Mouse (Mus musculus): Measurements from ENCODE around the gene Praf2. TPM values are rescaled to one million over a fixed set of nuclear protein-coding genes. Genes with fewer than 3 reads are reported as not detected.

The Praf2 gene
- total RNA-seq, 2 experiments from 2014 or later: 97.3 to 105 TPM

- intact Hi-C loops (cut with DNase I): no loop called here
- no peak for DNase-seq (ENCODE audit: extremely low spot score in 1 of 2, low spot score in 2 of 2)
These were observed 44.5 kb downstream of the Praf2 start for GRCm38 (mm10) chrX:7772766-7773165.

DNA sequence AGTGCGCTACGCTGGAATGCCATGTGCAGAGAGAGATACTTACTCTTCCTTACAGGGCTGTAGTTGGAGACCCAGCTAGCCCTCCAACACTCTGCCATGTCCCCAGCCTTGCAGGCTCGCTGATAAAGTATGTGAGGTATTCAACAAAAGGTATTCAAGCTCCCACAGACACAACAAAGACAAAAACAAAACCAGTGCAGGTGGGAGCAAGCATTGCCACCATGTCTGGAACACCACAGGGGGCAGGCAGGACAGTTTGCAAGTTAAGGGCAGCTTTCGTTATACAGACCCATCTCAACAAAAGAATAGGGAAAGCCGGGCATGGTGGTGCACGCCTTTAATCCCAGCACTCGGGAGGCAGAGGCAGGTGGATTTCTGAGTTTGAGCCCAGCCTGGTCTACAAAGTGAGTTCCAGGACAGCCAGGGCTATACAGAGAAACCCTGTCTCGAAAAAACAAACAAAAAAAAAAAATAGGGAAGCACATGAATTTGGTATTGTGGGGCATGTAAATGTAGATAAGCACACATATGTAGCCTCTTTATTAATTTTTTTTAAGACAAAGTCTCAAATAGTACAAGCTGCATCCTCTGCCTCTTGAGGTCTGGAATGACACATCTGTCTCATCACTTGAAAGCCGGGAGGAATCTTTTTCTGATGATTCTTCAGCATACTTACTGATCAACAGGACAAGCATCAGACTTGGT is 47.4 kb downstream of the Praf2 start:
- intact Hi-C loops (cut with DNase I): no loop called here
- DNase-seq (ENCODE audit: extremely low spot score in 1 of 2, low spot score in 2 of 2): no peak

- DNase-seq (ENCODE audit: extremely low spot score in 1 of 2, low spot score in 2 of 2): peak; percentile 13 to 48
- intact Hi-C loops (cut with DNase I): no loop called here
These were observed 48.3 kb downstream of the Praf2 start for GRCm38 (mm10) chrX:7776329-7777082.

DNA sequence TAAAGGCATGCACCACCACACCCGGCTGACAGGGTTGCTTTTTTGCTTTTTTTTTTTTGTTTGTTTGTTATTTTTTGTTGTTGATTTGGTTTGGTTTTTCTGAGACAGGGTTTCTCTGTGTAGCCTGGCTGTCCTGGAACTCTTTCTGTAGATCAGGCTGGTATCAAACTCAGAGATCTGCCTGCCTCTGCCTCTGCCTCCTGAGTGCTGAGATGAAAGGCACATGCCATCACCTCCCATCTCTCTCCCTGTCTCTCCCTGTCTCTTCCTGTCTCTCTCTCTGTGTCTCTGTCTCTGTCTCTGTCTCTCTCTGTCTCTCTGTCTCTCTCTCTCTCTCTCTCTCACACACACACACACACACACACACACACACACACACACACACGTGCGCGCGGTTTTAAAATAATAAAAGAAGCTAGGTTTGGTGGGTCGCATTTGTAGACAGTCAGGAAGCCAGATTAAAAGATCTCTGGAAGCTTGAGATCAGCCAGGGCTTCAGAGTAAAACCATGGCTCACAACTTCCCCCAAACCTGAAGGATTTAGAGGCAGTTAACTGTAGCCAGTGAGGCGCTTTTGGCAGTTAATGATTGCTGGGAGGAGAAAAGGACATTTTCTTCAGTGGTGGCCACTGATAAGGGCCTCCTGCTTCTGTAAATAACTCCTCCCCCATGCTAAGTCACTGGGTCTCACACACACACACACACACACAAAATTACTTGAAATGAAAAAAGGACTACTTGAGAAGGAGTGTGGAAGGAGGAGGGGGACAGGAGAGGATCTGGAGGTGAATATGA is 50.4 kb downstream of the Praf2 start:
- DNase-seq (ENCODE audit: extremely low spot score in 1 of 2, low spot score in 2 of 2): no peak
- intact Hi-C loops (cut with DNase I): no loop called here

- intact Hi-C loops (cut with DNase I): no loop called here
- no peak for DNase-seq (ENCODE audit: extremely low spot score in 1 of 2, low spot score in 2 of 2)
These were observed 51.1 kb downstream of the Praf2 start for GRCm38 (mm10) chrX:7779294-7779693.

Other genes starting within 250 kb of the Praf2 start
- gene Foxp3, start 154.8 kb upstream of the Praf2 start, total RNA-seq (2021): under 1 TPM in 1 of 2 experiments, not detected in 1; 0.62 TPM
- 10 to 100 TPM; 13.5 to 15.9 TPM for gene Ppp1r3f, start 154.2 kb upstream of the Praf2 start, total RNA-seq (2021)
- gene Ccdc22, start 122.9 kb upstream of the Praf2 start, total RNA-seq (2021): 10 to 100 TPM; 22.8 to 25.9 TPM
- under 1 TPM; 0.08 to 0.17 TPM for gene Cacna1f, start 121.4 kb upstream of the Praf2 start, total RNA-seq (2021)
- 1,000 to 10,000 TPM; 1,744 to 1,801 TPM for gene Syp, start 90.0 kb upstream of the Praf2 start, total RNA-seq (2021)
- 1 to 10 TPM; 1.2 to 1.3 TPM for gene Prickle3, start 71.2 kb upstream of the Praf2 start, total RNA-seq (2021)
- 10 to 100 TPM; 15.6 to 18.1 TPM for gene Plp2, start 57.0 kb upstream of the Praf2 start, total RNA-seq (2021)
- gene Magix, start 47.2 kb upstream of the Praf2 start, total RNA-seq (2021): under 1 TPM; 0.12 to 0.34 TPM
- 10 to 100 TPM; 37.1 to 39.3 TPM for gene Gpkow, start 31.3 kb upstream of the Praf2 start, total RNA-seq (2021)
- 10 to 100 TPM; 38.5 to 43.3 TPM for gene Wdr45, start 14.1 kb upstream of the Praf2 start, total RNA-seq (2021)
- gene Gm45208, start 6.2 kb upstream of the Praf2 start, total RNA-seq (2021): under 1 TPM in 1 of 2 experiments, not detected in 1; 0.69 TPM
- gene Ccdc120, start 22.5 kb downstream of the Praf2 start, total RNA-seq (2021): 10 to 100 TPM; 28.9 to 29.7 TPM
- gene Tfe3, start 34.1 kb downstream of the Praf2 start, total RNA-seq (2021): 10 to 100 TPM; 30.0 to 35.6 TPM
- 10 to 100 TPM; 79.5 to 84.6 TPM for gene Gripap1, start 61.3 kb downstream of the Praf2 start, total RNA-seq (2021)
- gene Kcnd1, start 93.8 kb downstream of the Praf2 start, total RNA-seq (2021): 10 to 100 TPM; 10.9 to 11.3 TPM
- gene Otud5, start 112.9 kb downstream of the Praf2 start, total RNA-seq (2021): 10 to 100 TPM; 64.5 to 65.6 TPM
- gene Pim2, start 149.8 kb downstream of the Praf2 start, total RNA-seq (2021): 10 to 100 TPM; 43.7 to 44.9 TPM
- 10 to 100 TPM; 43.4 to 47.5 TPM for gene Slc35a2, start 155.6 kb downstream of the Praf2 start, total RNA-seq (2021)
- 10 to 100 TPM; 77.7 to 81.3 TPM for gene Pqbp1, start 170.8 kb downstream of the Praf2 start, total RNA-seq (2021)
- gene Timm17b, start 170.9 kb downstream of the Praf2 start, total RNA-seq (2021): 10 to 100 TPM; 25.5 to 34.1 TPM
- gene Gm10491, start 179.4 kb downstream of the Praf2 start, total RNA-seq (2021): not detected
- not detected for gene Gm10490, start 181.1 kb downstream of the Praf2 start, total RNA-seq (2021)
- gene Pcsk1n, start 191.4 kb downstream of the Praf2 start, total RNA-seq (2021): 100 to 1,000 TPM; 287 to 317 TPM
- gene Eras, start 200.2 kb downstream of the Praf2 start, total RNA-seq (2021): not detected
- 10 to 100 TPM; 59.7 to 65.0 TPM for gene Hdac6, start 219.4 kb downstream of the Praf2 start, total RNA-seq (2021)
- not detected for gene Gata1, start 249.6 kb downstream of the Praf2 start, total RNA-seq (2021)